Mouse (Mus musculus) ES-Bruce4 (cell line): ENCODE measurements around the gene Glis2.

Experiments
- CTCF ChIP-seq: IDR thresholded peaks from one replicate; pipeline ENCODE4 v1.8.1; 2011; ENCODE audit warnings: low read depth, low read length
- EP300 ChIP-seq: IDR thresholded peaks from 2 replicates; pipeline ENCODE4 v1.6.1; 2011; ENCODE audit warnings: low read depth, low read length; ENCODE audit not compliant: insufficient read depth
- POLR2A ChIP-seq: IDR thresholded peaks from one replicate; pipeline ENCODE4 v1.8.1; 2011; ENCODE audit warnings: low read length; ENCODE audit not compliant: insufficient read depth

- no peak for TF ChIP-seq POLR2A
- TF ChIP-seq CTCF: no peak
- no peak for TF ChIP-seq EP300
Observed at GRCm38 (mm10) chr16:4551885-4552284, 42.6 kb upstream of the Glis2 start.
